12 mouse cellular contexts compared by ENCODE assay signal in the genomic region with DNA sequence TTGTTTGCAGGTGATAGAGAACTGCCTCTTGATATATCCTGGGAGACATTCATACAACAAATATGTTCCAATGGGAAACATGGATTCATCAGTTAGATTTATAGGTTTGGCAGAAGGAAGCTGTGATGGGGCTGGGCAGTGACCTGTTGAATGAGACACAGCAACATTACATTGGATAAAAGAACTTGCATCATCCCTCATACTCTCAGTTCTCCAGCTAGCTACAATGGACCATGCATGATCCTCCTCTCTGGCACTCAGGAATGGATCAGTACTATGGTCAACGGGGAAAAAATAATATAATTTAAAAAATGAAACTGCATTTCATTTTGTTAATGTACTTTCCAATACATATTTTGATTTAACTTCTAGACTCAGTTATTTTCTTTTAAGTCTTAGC. TPM values are rescaled to one million over a fixed set of nuclear protein-coding genes. Genes with fewer than 3 reads are reported as not detected.
DNase-seq lines count a peak whose midpoint lies in the region; ATAC-seq and TF ChIP-seq lines count a peak whose summit lies in the region.
"Had no signal": no experiment of that assay in that cellular context is flagged by ENCODE, and none has a peak within 500 bp of the region (broad histone marks: within the 10 kb centered on the region; RNA-seq: fewer than 3 reads in every experiment).

No protein-coding gene starts in this region.

- TF ChIP-seq CTCF in forebrain, postnatal 0 days (IDR thresholded peaks at IDR 0.05; ENCODE audit: low read depth): no peak

- no peak for DNase-seq in hindbrain, embryonic 10.5 days (ENCODE audit: low spot score)
- DNase-seq in hindbrain, embryonic 11.5 days (ENCODE audit: low spot score): no peak
- DNase-seq in MN1 (ENCODE audit: low spot score): peak; percentile 14
- no peak for DNase-seq in forebrain, postnatal 0 days
- DNase-seq in frontal cortex, postnatal 10 days (ENCODE audit: low spot score in 2 of 2): no peak
- no peak for DNase-seq in left cerebral cortex, adult 11 months (ENCODE audit: low spot score)
- no peak for DNase-seq in cerebellum, adult 11 months
- DNase-seq: cerebellum, adult 11-12 months; thymus, postnatal 14 days had no signal

- peaks cover 32% of the 10 kb centered on the region for H3K36me3 ChIP-seq in hindbrain, embryonic 10.5 days
- H3K36me3 ChIP-seq in hindbrain, embryonic 11.5 days (ENCODE audit: control insufficient read depth, insufficient read depth, low read length): no peaks in the 10 kb centered on the region
- H3K36me3 ChIP-seq in forebrain, postnatal 0 days (ENCODE audit: insufficient read depth): 0 out of 2 replicates have a peak, but pooled peaks cover 3% of the 10 kb centered on the region
- peaks cover 25% of the 10 kb centered on the region for H3K36me3 ChIP-seq in liver, embryonic 16.5 days (ENCODE audit: control insufficient read depth, insufficient read depth)

- H3K27me3 ChIP-seq in hindbrain, embryonic 10.5 days (ENCODE audit: insufficient read depth, poor library complexity, severe bottlenecking): no peaks in the 10 kb centered on the region
- no peaks in the 10 kb centered on the region for H3K27me3 ChIP-seq in hindbrain, embryonic 11.5 days (ENCODE audit: control insufficient read depth, insufficient read depth, low read length)
- H3K27me3 ChIP-seq in forebrain, postnatal 0 days (ENCODE audit: insufficient read depth, low read length): no peaks in the 10 kb centered on the region
- no peaks in the 10 kb centered on the region for H3K27me3 ChIP-seq in liver, embryonic 16.5 days (ENCODE audit: control insufficient read depth, insufficient read depth, low read depth, low read length)

- H3K4me2 ChIP-seq in hindbrain, embryonic 11.5 days (replicated peaks; ENCODE audit: low read depth, low read length): no peak overlapping the region
- peak overlapping the region; percentile 9; the same call in 1 of the 2 replicates for H3K4me2 ChIP-seq in forebrain, postnatal 0 days (ENCODE audit: low read depth)
- H3K4me2 ChIP-seq in liver, embryonic 16.5 days (ENCODE audit: low read depth, low read length): peak overlapping the region; percentile 63

- peaks cover 14% of the 10 kb centered on the region for H3K4me1 ChIP-seq in hindbrain, embryonic 10.5 days (replicated peaks)
- no peaks in the 10 kb centered on the region for H3K4me1 ChIP-seq in hindbrain, embryonic 11.5 days (replicated peaks; ENCODE audit: control insufficient read depth, insufficient read depth, low read length)
- 0 out of 2 replicates have a peak, but pooled peaks cover 6% of the 10 kb centered on the region for H3K4me1 ChIP-seq in forebrain, postnatal 0 days (ENCODE audit: insufficient read depth)
- H3K4me1 ChIP-seq in liver, embryonic 16.5 days (ENCODE audit: control insufficient read depth, low read depth, low read length): peaks cover 3% of the 10 kb centered on the region; the same call in 1 of the 2 replicates

- H3K27ac ChIP-seq in hindbrain, embryonic 10.5 days: no peak overlapping the region
- H3K27ac ChIP-seq in hindbrain, embryonic 11.5 days (ENCODE audit: low read depth, low read length): no peak overlapping the region
- no peak overlapping the region for H3K27ac ChIP-seq in forebrain, postnatal 0 days (ENCODE audit: low read depth, low read length)
- peak overlapping the region; percentile 52 for H3K27ac ChIP-seq in liver, embryonic 16.5 days (ENCODE audit: low read length)

- H3K4me3 ChIP-seq in hindbrain, embryonic 10.5 days: peak overlapping the region; percentile 67; the same call in 1 of the 2 replicates
- H3K4me3 ChIP-seq in hindbrain, embryonic 11.5 days (ENCODE audit: low read depth, low read length): no peak overlapping the region
- no peak overlapping the region for H3K4me3 ChIP-seq in forebrain, postnatal 0 days (ENCODE audit: low read depth, low read length)
- peak overlapping the region; percentile 59 for H3K4me3 ChIP-seq in liver, embryonic 16.5 days (ENCODE audit: low read depth, low read length)

- H3K9ac ChIP-seq in hindbrain, embryonic 11.5 days (ENCODE audit: low read depth, low read length): no peak overlapping the region
- no peak overlapping the region for H3K9ac ChIP-seq in forebrain, postnatal 0 days
- H3K9ac ChIP-seq in liver, embryonic 16.5 days (ENCODE audit: low read depth, low read length): peak overlapping the region; percentile 54

- ATAC-seq in hindbrain, embryonic 11.5 days (ENCODE audit: low FRiP score): no peak
- ATAC-seq in forebrain, postnatal 0 days: no peak
- no peak for ATAC-seq in liver, embryonic 16.5 days (ENCODE audit: low read depth)
- ATAC-seq: Patski had no signal

- 85% methylated on average over 1 of the region's 1 CpGs for WGBS in hindbrain, embryonic 10.5 days
- 91% methylated on average over 1 of the region's 1 CpGs for WGBS in hindbrain, embryonic 11.5 days
- 84% methylated on average over 1 of the region's 1 CpGs for WGBS in forebrain, postnatal 0 days
- WGBS in liver, embryonic 16.5 days (ENCODE audit: insufficient replicate concordance): 47% methylated on average over 1 of the region's 1 CpGs

- H3K9me3 ChIP-seq in hindbrain, embryonic 10.5 days: no peaks in the 10 kb centered on the region
- H3K9me3 ChIP-seq in hindbrain, embryonic 11.5 days (ENCODE audit: control insufficient read depth, low read length): no peaks in the 10 kb centered on the region
- no peaks in the 10 kb centered on the region for H3K9me3 ChIP-seq in forebrain, postnatal 0 days (ENCODE audit: low read length)
- no peaks in the 10 kb centered on the region for H3K9me3 ChIP-seq in liver, embryonic 16.5 days (replicated peaks; ENCODE audit: control insufficient read depth, low read length)

RNA-seq across cellular contexts. Expression of a gene that starts 1.5 kb away (rescaled TPM):
- 42.9 and 45.2 TPM in 2 replicates for polyA plus RNA-seq in hindbrain, embryonic 10.5 days (2016; fragmentation: Nextera tagmentation; extraction: Ambion mirVana)
- polyA plus RNA-seq in hindbrain, embryonic 11.5 days (2014; fragmentation: Nextera tagmentation; extraction: Ambion mirVana): 43.6 and 49.6 TPM in 2 replicates
- total RNA-seq in forebrain, postnatal 0 days (2014; rRNA removed): 56.5 and 62.1 TPM in 2 replicates
- polyA plus RNA-seq in forebrain, postnatal 0 days (2015; fragmentation: Nextera tagmentation; extraction: Ambion mirVana): 42.9 and 44.5 TPM in 2 replicates
- polyA plus RNA-seq in liver, embryonic 16.5 days (2015; fragmentation: Nextera tagmentation; extraction: Ambion mirVana): 66.7 and 75.2 TPM in 2 replicates

RNA-seq across cellular contexts. Expression of a gene that starts 37.8 kb away (rescaled TPM):
- polyA plus RNA-seq in hindbrain, embryonic 10.5 days (2016; fragmentation: Nextera tagmentation; extraction: Ambion mirVana): 0.55 and 0.62 TPM in 2 replicates
- 0.82 and 0.90 TPM in 2 replicates for polyA plus RNA-seq in hindbrain, embryonic 11.5 days (2014; fragmentation: Nextera tagmentation; extraction: Ambion mirVana)
- 5.3 and 5.5 TPM in 2 replicates for total RNA-seq in forebrain, postnatal 0 days (2014; rRNA removed)
- polyA plus RNA-seq in forebrain, postnatal 0 days (2015; fragmentation: Nextera tagmentation; extraction: Ambion mirVana): 0.64 and 0.90 TPM in 2 replicates
- polyA plus RNA-seq in liver, embryonic 16.5 days (2015; fragmentation: Nextera tagmentation; extraction: Ambion mirVana): 0.50 and 0.72 TPM in 2 replicates

RNA-seq across cellular contexts. Expression of a gene that starts 46.6 kb away (rescaled TPM):
- polyA plus RNA-seq in hindbrain, embryonic 10.5 days (2016; fragmentation: Nextera tagmentation; extraction: Ambion mirVana): 0.16 and 0.77 TPM in 2 replicates
- 0.32 TPM in 1 of 2 replicates, not detected in the other for polyA plus RNA-seq in hindbrain, embryonic 11.5 days (2014; fragmentation: Nextera tagmentation; extraction: Ambion mirVana)
- total RNA-seq in forebrain, postnatal 0 days (2014; rRNA removed): 4.1 and 4.2 TPM in 2 replicates
- polyA plus RNA-seq in forebrain, postnatal 0 days (2015; fragmentation: Nextera tagmentation; extraction: Ambion mirVana): 1.0 and 1.5 TPM in 2 replicates
- 0.11 and 0.13 TPM in 2 replicates for polyA plus RNA-seq in liver, embryonic 16.5 days (2015; fragmentation: Nextera tagmentation; extraction: Ambion mirVana)
- total RNA-seq: gastrocnemius, adult 8-10 months had no signal

Comparison
In these comparisons a context has a peak if more than half of its experiments do, and no peak if none do; other contexts are left out.
1. H3K4me3 ChIP-seq: peak in hindbrain, embryonic 10.5 days (single experiment) and liver, embryonic 16.5 days (single experiment); none in hindbrain, embryonic 11.5 days (single experiment) and forebrain, postnatal 0 days (single experiment).